ENCODE assay signal across 24 mouse cellular contexts in genomic region chr13:45852288-45852687, GRCm38 (mm10).
DNase-seq lines count a peak whose midpoint lies in the region; ATAC-seq and TF ChIP-seq lines count a peak whose summit lies in the region.
"Had no signal": no experiment of that assay in that cellular context is flagged by ENCODE, and none has a peak within 500 bp of the region (broad histone marks: within the 10 kb centered on the region; RNA-seq: fewer than 3 reads in every experiment).

No protein-coding gene starts in this region.

- no peak overlapping the region for H3K9ac ChIP-seq in liver, adult 2 months (ENCODE audit: low read depth, low read length)
- no peak overlapping the region for H3K9ac ChIP-seq in hindbrain, postnatal 0 days (replicated peaks; ENCODE audit: low read length)
- H3K9ac ChIP-seq: liver, embryonic 13.5 days; lung, embryonic 15.5 days; neural tube, embryonic 15.5 days had no signal

- 36% methylated on average over 2 of the region's 2 CpGs for WGBS in liver, adult 2 months
- 78% methylated on average over 2 of the region's 2 CpGs for WGBS in heart, embryonic 10.5 days
- WGBS in hindbrain, postnatal 0 days, result 90% methylated on average over 2 of the region's 2 CpGs

- peak; percentile 79 for ATAC-seq in inflammation-experienced regulatory T-cells, adult 6 months
- no peak for ATAC-seq in hindbrain, postnatal 0 days
- ATAC-seq: forebrain, embryonic 14.5 days had no signal

- peaks cover 4% of the 10 kb centered on the region; the same call in 1 of the 2 replicates for H3K79me2 ChIP-seq in liver, adult 2 months (ENCODE audit: control insufficient read depth, insufficient read depth, low read length)

- no peak overlapping the region for H3K4me2 ChIP-seq in hindbrain, postnatal 0 days (ENCODE audit: low read depth, low read length)
- H3K4me2 ChIP-seq: heart, embryonic 11.5 days; liver, embryonic 13.5 days; lung, embryonic 15.5 days; neural tube, embryonic 15.5 days had no signal

- H3K4me3 ChIP-seq in liver, adult 2 months (ENCODE audit: insufficient read depth, low read depth, low read length), result no peak overlapping the region
- H3K4me3 ChIP-seq in heart, embryonic 10.5 days, result no peak overlapping the region
- H3K4me3 ChIP-seq in hindbrain, postnatal 0 days (ENCODE audit: low read length), result no peak overlapping the region
- H3K4me3 ChIP-seq: gastrocnemius, adult 2 months; hindbrain, embryonic 10.5 days; layer of hippocampus, adult 2 months; limb, embryonic 10.5 days; liver, embryonic 13.5 days; lung, embryonic 15.5 days; megakaryocyte, embryonic 14.5 days; myocyte; neural tube, embryonic 15.5 days had no signal

- H3K27me3 ChIP-seq in liver, adult 2 months (ENCODE audit: control insufficient read depth, insufficient read depth, low read length), result no peaks in the 10 kb centered on the region
- no peaks in the 10 kb centered on the region for H3K27me3 ChIP-seq in heart, embryonic 10.5 days (ENCODE audit: insufficient read depth, poor library complexity, severe bottlenecking)
- H3K27me3 ChIP-seq in hindbrain, postnatal 0 days (ENCODE audit: insufficient read depth, low read length), result no peaks in the 10 kb centered on the region
- H3K27me3 ChIP-seq: liver, embryonic 13.5 days; lung, embryonic 15.5 days; megakaryocyte, embryonic 14.5 days; neural tube, embryonic 15.5 days had no signal

- H3K27ac ChIP-seq in liver, adult 2 months (replicated peaks; ENCODE audit: insufficient read depth, low read depth, low read length), result no peak overlapping the region
- no peak overlapping the region for H3K27ac ChIP-seq in heart, embryonic 10.5 days
- H3K27ac ChIP-seq in hindbrain, postnatal 0 days, result no peak overlapping the region
- H3K27ac ChIP-seq: gastrocnemius, adult 2 months; hindbrain, embryonic 10.5 days; layer of hippocampus, adult 2 months; limb, embryonic 10.5 days; lung, embryonic 15.5 days; neural tube, embryonic 15.5 days had no signal

- H3K36me3 ChIP-seq in liver, adult 2 months (ENCODE audit: control insufficient read depth, insufficient read depth, low read length), result no peaks in the 10 kb centered on the region
- H3K36me3 ChIP-seq in heart, embryonic 10.5 days, result no peaks in the 10 kb centered on the region
- H3K36me3 ChIP-seq in hindbrain, postnatal 0 days (ENCODE audit: insufficient read depth, low read length), result no peaks in the 10 kb centered on the region
- H3K36me3 ChIP-seq: hindbrain, embryonic 10.5 days; limb, embryonic 10.5 days; liver, embryonic 13.5 days; lung, embryonic 15.5 days; neural tube, embryonic 15.5 days had no signal

- peak; percentile 44 for DNase-seq in liver, adult 2 months (ENCODE audit: extremely low read depth, low read depth, low spot score)
- DNase-seq in liver, result no peak
- DNase-seq in thymus, postnatal 14 days, result peak; percentile 23
- no peak for DNase-seq in thymus, postnatal 10 days (ENCODE audit: low spot score in 2 of 2)
- DNase-seq in heart, embryonic 10.5 days (ENCODE audit: low spot score), result no peak
- no peak for DNase-seq in hindbrain, postnatal 0 days (ENCODE audit: low spot score)
- DNase-seq: adrenal gland, postnatal 25 days; cerebellum, adult 8-10 months; gastrocnemius, adult 2 months; kidney, adult 9 months; kidney, postnatal 14 days; liver, embryonic 13.5 days; lung, postnatal 36 days; midbrain, embryonic 14.5 days had no signal

- H3K4me1 ChIP-seq in liver, adult 2 months (ENCODE audit: control insufficient read depth, insufficient read depth, low read length), result peaks cover 2% of the 10 kb centered on the region; the same call in 1 of the 2 replicates
- H3K4me1 ChIP-seq in heart, embryonic 10.5 days, result peaks cover 27% of the 10 kb centered on the region
- H3K4me1 ChIP-seq in hindbrain, postnatal 0 days (ENCODE audit: insufficient read depth, low read length), result no peaks in the 10 kb centered on the region
- H3K4me1 ChIP-seq: limb, embryonic 10.5 days; lung, embryonic 15.5 days; neural tube, embryonic 15.5 days had no signal

- TF ChIP-seq POLR2A in liver, adult 2 months (IDR thresholded peaks at IDR 0.05; ENCODE audit: extremely low read depth, insufficient read depth, low read length), result no peak

- no peaks in the 10 kb centered on the region for H3K9me3 ChIP-seq in heart, embryonic 10.5 days
- H3K9me3 ChIP-seq in hindbrain, postnatal 0 days (ENCODE audit: low read length), result no peaks in the 10 kb centered on the region
- H3K9me3 ChIP-seq: hindbrain, embryonic 10.5 days; limb, embryonic 10.5 days; liver, embryonic 13.5 days; lung, embryonic 15.5 days; megakaryocyte, embryonic 14.5 days; neural tube, embryonic 15.5 days had no signal

- no peak for TF ChIP-seq CTCF in liver, adult 2 months (IDR thresholded peaks at IDR 0.05; ENCODE audit: low read depth, low read length)
- no peak for TF ChIP-seq CTCF in hindbrain, postnatal 0 days (IDR thresholded peaks at IDR 0.05; ENCODE audit: low read depth)

Comparison
In these comparisons a context has a peak if more than half of its experiments do, and no peak if none do; other contexts are left out.
1. DNase-seq: peak in liver, adult 2 months (single experiment) and thymus, postnatal 14 days (single experiment); none in liver (single experiment), thymus, postnatal 10 days (0 of 2), heart, embryonic 10.5 days (single experiment) and hindbrain, postnatal 0 days (single experiment).